Mouse (Mus musculus) heart, embryonic 14.5 days (tissue): ENCODE measurements around the gene Bglap2. TPM values are rescaled to one million over a fixed set of nuclear protein-coding genes. Genes with fewer than 3 reads are reported as not detected.

Experiments
- ATAC-seq: fragments of 200-750 bp; cut with Nextera tagmentation; 2 replicates; pipeline ENCODE4 v1.8.0; 2017; ENCODE audit warnings: low read depth, moderate TSS enrichment; ENCODE audit not compliant: insufficient number of reproducible peaks, insufficient read depth, low FRiP score
- H3K27ac ChIP-seq, 2 experiments: fragments of 200-500 bp in 1 of 2; fragments of 300-500 bp in 1 of 2; sonication (generic) in 1 of 2; replicated peaks in 1 of 2; 2 replicates each; pipeline ENCODE4 v1.5.1; 2012 to 2014; ENCODE audit warnings: low read depth in 2 of 2, low read length in 2 of 2, control low read depth in 1 of 2, mild to moderate bottlenecking in 1 of 2, mixed read lengths in 1 of 2; ENCODE audit not compliant: control insufficient read depth in 1 of 2, insufficient read depth in 1 of 2
- H3K27me3 ChIP-seq: fragments of 300-500 bp; sonication (generic); 2 replicates; pipeline ENCODE4 v1.6.1; 2014; ENCODE audit warnings: mild to moderate bottlenecking, low read length, control low read depth; ENCODE audit not compliant: control insufficient read depth, insufficient read depth
- H3K36me3 ChIP-seq: fragments of 300-500 bp; sonication (generic); 2 replicates; pipeline ENCODE4 v1.6.1; 2014; ENCODE audit warnings: mild to moderate bottlenecking, control low read depth, low read length, mixed read lengths; ENCODE audit not compliant: control insufficient read depth, insufficient read depth
- H3K4me1 ChIP-seq, 2 experiments: fragments of 200-500 bp in 1 of 2; fragments of 300-500 bp in 1 of 2; sonication (generic) in 1 of 2; 2 replicates each; pipeline ENCODE4 v1.6.1; 2012 to 2014; ENCODE audit warnings: low read length in 2 of 2, control low read depth in 1 of 2, mixed read lengths in 1 of 2; ENCODE audit not compliant: control insufficient read depth in 2 of 2, insufficient read depth in 2 of 2
- H3K4me2 ChIP-seq: fragments of 300-500 bp; sonication (generic); 2 replicates; pipeline ENCODE4 v1.6.1; 2014; ENCODE audit warnings: mild to moderate bottlenecking, low read length
- H3K4me3 ChIP-seq, 2 experiments: fragments of 200-500 bp in 1 of 2; fragments of 300-500 bp in 1 of 2; sonication (generic) in 1 of 2; 2 replicates each; pipeline ENCODE4 v1.5.1; 2012 to 2014; ENCODE audit warnings: low read length in 2 of 2, mild to moderate bottlenecking in 2 of 2, control low read depth in 1 of 2, low read depth in 1 of 2, moderate library complexity in 1 of 2; ENCODE audit not compliant: control insufficient read depth in 1 of 2, insufficient read depth in 1 of 2
- H3K9ac ChIP-seq: fragments of 300-500 bp; sonication (generic); 2 replicates; pipeline ENCODE4 v1.6.1; 2014; ENCODE audit warnings: mild to moderate bottlenecking, low read length
- H3K9me3 ChIP-seq: fragments of 300-500 bp; sonication (generic); 2 replicates; pipeline ENCODE4 v1.6.1; 2016; ENCODE audit warnings: low read length, control low read depth; ENCODE audit not compliant: control insufficient read depth
- WGBS: fragments of 180-500 bp; shearing (Covaris S2); extraction: QIAGEN DNeasy Blood & Tissue Kit; methylation state at CpG from one replicate; pipeline ENCODE4 v1.1.7; 2014; 5-methylcytosine and 5-hydroxymethylcytosine counted together
- polyA plus RNA-seq: library from polyadenylated mRNA; unstranded; fragments of >200 nt; fragmentation: Nextera tagmentation; extraction: Ambion mirVana; gene quantifications from 2 replicates; pipeline ENCODE4 v1.2.1, GENCODE M21; 2014

Bglap2 gene
- polyA plus RNA-seq, 1 experiment from 2014 or later = not detected

DNA sequence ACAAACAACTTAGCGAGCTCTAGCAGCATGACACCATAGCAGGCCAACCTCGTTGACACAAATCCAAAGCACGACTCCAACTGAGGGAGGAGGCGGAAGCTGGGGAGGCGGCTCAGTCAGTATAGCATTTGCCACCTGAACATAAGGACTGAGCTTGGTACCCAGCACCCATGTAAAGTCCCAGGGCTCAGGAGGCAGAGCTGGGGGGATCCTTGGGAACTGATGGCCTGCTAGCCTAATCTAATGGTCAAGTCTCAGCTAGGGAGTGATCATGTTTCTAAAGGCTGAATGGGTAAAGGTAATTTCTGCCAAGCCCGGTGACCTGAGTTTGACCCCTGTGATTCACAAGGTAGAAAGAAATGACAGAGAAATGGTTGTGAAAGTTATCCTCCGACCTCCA lies 29.0 kb upstream of the Bglap2 start:
- no peak overlapping the region for H3K27ac ChIP-seq
- ATAC-seq = no peak
- H3K27me3 ChIP-seq = no peaks in the 10 kb centered on the region
- peaks cover 8 to 22% of the 10 kb centered on the region in 2 experiments for H3K4me1 ChIP-seq
- no peak overlapping the region for H3K4me2 ChIP-seq
- H3K4me3 ChIP-seq = no peak overlapping the region
- no peaks in the 10 kb centered on the region for H3K9me3 ChIP-seq
- H3K9ac ChIP-seq = no peak overlapping the region
- H3K36me3 ChIP-seq = peaks cover 31% of the 10 kb centered on the region
- WGBS = 53% methylated on average over 7 of the region's 7 CpGs

DNA sequence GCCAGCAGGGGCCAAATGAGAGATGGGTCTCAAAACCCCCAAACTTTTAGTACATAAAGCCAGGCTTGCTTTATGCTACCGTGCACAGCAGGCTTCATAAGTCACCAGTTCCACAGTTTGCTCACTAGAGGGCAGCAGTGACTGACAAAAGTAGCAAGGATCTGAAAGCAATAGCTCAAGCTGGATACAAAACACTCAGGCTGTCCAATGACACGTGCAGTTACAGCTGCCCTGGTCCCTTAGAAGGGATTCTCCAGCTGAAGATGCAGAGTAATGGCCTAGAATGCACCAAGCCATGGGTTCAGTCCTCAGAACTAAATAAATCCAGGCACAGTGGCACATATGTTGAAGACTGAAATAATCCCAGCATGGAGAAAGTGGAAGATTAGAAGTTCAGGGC lies 28.6 kb upstream of the Bglap2 start:
- Histone ChIP-seq H3K9me3 (no peaks in the 10 kb centered on the region), H3K36me3 (peaks cover 26% of the 10 kb centered on the region), H3K27me3 (no peaks in the 10 kb centered on the region), H3K9ac (no peak overlapping the region), H3K4me1 (peaks cover 8 to 22% of the 10 kb centered on the region in 2 experiments), H3K4me2 (no peak overlapping the region), H3K27ac (no peak overlapping the region), H3K4me3 (no peak overlapping the region)
- WGBS = 4% methylated on average over 2 of the region's 2 CpGs
- ATAC-seq = no peak

DNA sequence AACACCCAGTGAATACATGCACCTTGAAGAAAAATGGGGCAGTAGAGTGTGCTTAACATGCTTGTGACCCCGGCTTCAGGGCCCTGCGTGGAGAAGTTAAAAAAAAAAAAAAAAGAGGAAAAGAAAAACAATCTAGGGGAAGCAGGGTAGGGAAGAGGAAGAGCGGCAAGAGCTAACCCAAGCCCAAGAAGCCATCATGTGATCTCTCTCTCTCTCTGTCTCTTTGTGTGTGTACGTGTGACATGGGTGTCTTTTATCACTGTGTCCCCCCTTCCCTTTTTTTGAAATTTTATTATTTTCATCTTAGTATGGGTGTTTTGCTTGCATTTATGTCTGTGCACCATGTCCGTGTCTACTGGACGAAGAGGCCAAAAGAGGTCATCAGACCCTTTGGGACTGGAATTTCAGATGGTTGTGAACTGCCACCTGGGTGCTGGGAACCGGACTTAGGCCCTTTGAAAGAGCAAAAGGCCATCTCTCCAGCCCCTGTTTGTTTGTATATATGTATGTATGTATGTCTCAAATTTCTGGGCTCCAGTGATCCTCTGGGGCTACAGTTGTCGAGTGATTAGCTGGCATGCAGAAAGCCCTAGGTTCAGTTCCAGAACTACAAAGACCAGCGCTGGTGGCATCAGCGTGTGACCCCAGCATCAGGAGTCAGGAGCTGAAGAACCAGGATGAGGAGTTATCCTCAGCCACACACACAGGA lies 25.2 kb upstream of the Bglap2 start:
- Histone ChIP-seq H3K4me1 (peaks cover 0 to 10% of the 10 kb centered on the region in 2 experiments; a peak in 2 of 4 replicates), H3K27me3 (no peaks in the 10 kb centered on the region), H3K27ac (no peak overlapping the region), H3K4me2 (no peak overlapping the region), H3K4me3 (no peak overlapping the region), H3K36me3 (peaks cover 30% of the 10 kb centered on the region), H3K9me3 (no peaks in the 10 kb centered on the region), H3K9ac (no peak overlapping the region)
- ATAC-seq = no peak
- WGBS = 91% methylated on average over 10 of the region's 10 CpGs

DNA sequence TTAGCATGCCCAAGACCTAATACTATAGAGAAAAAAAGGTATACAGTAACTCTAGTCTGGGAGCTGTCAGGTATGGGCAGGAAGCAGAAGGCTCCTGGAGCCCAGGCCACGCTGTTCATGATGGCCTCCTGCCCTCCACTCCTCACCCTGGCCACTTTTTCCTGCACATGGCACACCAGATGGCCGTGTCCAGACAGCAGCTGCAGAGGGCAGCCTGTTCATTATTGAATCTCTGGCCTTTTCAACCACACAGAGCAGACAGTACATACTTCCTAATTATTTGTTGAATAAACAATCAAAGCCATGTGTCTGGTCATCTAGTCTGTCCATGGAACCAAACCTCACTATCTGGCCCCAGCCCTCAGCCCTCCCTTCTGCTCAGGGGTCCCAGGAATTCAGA lies 20.2 kb upstream of the Bglap2 start:
- no peaks in the 10 kb centered on the region for H3K9me3 ChIP-seq
- peaks cover 57% of the 10 kb centered on the region for H3K36me3 ChIP-seq
- no peak overlapping the region for H3K4me2 ChIP-seq
- H3K4me3 ChIP-seq = no peak overlapping the region
- no peak overlapping the region for H3K9ac ChIP-seq
- H3K4me1 ChIP-seq = no peaks in the 10 kb centered on the region
- 82% methylated on average over 2 of the region's 2 CpGs for WGBS
- ATAC-seq = no peak
- H3K27me3 ChIP-seq = no peaks in the 10 kb centered on the region
- no peak overlapping the region for H3K27ac ChIP-seq

DNA sequence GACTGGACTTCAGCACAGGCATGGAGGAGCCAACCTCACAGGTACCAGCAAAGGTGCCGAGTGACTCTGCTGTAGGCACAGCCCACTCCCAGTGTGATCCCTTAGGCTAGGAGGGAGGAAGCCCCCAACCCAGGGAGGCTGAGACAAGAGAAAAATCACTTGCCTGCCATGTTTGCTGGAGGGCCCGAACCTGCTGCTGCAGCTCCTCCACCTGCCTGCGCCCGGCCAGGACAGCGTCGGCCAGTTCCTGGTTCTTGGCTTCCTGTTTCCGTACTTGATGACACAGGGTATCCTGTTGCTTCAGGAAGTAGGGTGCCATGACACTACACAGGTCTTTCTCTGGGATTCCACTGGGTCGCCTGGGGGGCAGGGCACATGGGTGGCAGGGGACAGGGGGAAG lies 17.2 kb upstream of the Bglap2 start:
- no peaks in the 10 kb centered on the region for H3K27me3 ChIP-seq
- no peaks in the 10 kb centered on the region for H3K4me1 ChIP-seq
- H3K36me3 ChIP-seq = peaks cover 49% of the 10 kb centered on the region
- no peak overlapping the region for H3K9ac ChIP-seq
- no peak overlapping the region for H3K4me2 ChIP-seq
- no peak overlapping the region for H3K4me3 ChIP-seq
- ATAC-seq = no peak
- no peak overlapping the region for H3K27ac ChIP-seq
- WGBS = 81% methylated on average over 8 of the region's 8 CpGs
- no peaks in the 10 kb centered on the region for H3K9me3 ChIP-seq

DNA sequence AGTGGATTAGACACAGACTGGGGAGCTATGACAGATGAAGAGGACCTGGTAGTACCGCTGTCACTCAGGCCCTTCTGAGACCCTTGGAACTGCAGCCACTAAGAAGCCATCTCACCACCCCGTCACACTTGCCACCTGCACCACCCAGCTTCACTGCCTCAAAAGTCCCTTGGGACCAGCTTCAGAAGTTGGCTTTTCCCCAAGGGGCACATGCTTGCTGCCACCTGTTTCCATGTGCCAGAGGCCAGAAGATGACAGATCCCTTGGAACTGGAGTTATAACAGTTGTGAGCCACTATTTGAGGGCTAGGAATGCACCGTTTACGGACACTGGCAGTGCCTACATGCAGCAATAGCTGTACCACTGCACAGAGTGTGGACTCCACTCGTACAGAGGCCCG lies 16.8 kb upstream of the Bglap2 start:
- Histone ChIP-seq H3K36me3 (peaks cover 50% of the 10 kb centered on the region), H3K4me2 (no peak overlapping the region), H3K27me3 (no peaks in the 10 kb centered on the region), H3K9ac (no peak overlapping the region), H3K4me1 (no peaks in the 10 kb centered on the region), H3K4me3 (no peak overlapping the region), H3K9me3 (no peaks in the 10 kb centered on the region), H3K27ac (no peak overlapping the region)
- ATAC-seq = no peak
- 93% methylated on average over 6 of the region's 6 CpGs for WGBS

DNA sequence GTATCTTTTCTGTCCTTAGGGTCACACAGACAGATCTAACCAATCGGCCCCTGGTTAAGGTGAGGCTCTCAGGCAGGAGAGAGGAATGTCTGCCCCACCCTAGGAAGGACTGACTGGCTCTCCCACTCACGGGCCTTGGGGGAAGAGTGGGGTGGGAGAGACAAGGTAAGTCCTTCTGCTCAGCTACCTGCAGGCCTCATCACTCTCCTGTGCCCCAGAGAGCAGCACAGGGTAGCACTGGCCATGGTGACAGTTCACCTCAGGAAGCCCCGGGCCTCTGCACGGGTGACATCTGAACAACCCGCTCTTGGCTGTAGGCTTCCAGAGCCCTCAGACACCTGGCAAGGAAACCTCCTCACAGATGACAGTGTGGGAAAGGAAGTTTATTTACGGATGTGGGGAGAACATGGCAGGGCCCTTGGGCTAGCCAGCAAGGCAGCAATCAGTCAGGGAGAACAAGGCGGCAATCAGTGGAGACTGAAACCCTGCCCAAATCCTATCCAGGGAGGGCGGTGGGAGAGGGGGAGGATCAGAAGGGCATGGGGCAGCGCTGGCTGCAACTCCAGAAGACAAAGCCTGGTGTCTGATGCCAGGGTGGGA lies 15.4 kb upstream of the Bglap2 start:
- no peak overlapping the region for H3K4me2 ChIP-seq
- 88% methylated on average over 9 of the region's 9 CpGs for WGBS
- no peak for ATAC-seq
- H3K4me3 ChIP-seq = no peak overlapping the region
- H3K27me3 ChIP-seq = no peaks in the 10 kb centered on the region
- no peak overlapping the region for H3K27ac ChIP-seq
- H3K4me1 ChIP-seq = no peaks in the 10 kb centered on the region
- no peak overlapping the region for H3K9ac ChIP-seq
- no peaks in the 10 kb centered on the region for H3K9me3 ChIP-seq
- H3K36me3 ChIP-seq = peaks cover 41% of the 10 kb centered on the region

DNA sequence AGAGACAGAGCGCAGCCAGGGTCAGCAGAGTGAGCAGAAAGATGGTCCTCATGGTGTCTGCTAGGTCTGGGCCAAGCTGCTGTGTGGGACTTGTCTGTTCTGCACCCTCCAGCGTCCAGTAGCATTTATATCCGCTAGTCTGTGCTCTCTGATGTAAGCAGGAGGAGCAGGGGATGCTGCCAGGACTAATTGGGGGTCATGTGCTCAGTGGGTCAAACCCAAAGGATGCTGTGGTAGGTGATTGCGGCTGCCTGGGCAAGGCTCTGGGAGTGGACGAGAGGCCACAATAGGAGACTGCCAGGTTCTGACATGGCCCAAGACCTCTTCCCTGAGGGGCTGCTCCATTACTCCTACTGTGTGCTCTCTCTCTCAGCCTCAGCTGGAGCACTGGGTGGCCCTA lies 5.9 kb upstream of the Bglap2 start, which contains the start of gene Bglap:
Gene Bglap, minus strand, starts transcription at position 101 of the 400 bp plus-strand sequence.
- 69% methylated on average over 5 of the region's 5 CpGs for WGBS

More for the DNA sequence above, 5.9 kb upstream of the Bglap2 start, which contains the start of gene Bglap:
- H3K27ac ChIP-seq = no peak within 1 kb of the TSS
- H3K36me3 ChIP-seq = no peaks in the 10 kb centered on the region
- no peak for ATAC-seq
- H3K9ac ChIP-seq = no peak within 1 kb of the TSS
- no peak within 1 kb of the TSS for H3K4me2 ChIP-seq
- H3K4me3 ChIP-seq = no peak within 1 kb of the TSS
- no peaks in the 10 kb centered on the region for H3K9me3 ChIP-seq
- H3K4me1 ChIP-seq = peaks cover 0 to 2% of the 10 kb centered on the region in 2 experiments; a peak in 1 of 4 replicates
- H3K27me3 ChIP-seq = no peaks in the 10 kb centered on the region
